Mouse (Mus musculus): ENCODE data around the gene Abhd17a.
"Not testable (repeated sequence)": the region's sequence is repeated elsewhere in the genome, so short reads cannot be mapped to it uniquely, and the experiment has no call there.

The Abhd17a gene

GRCm38 (mm10) chr10:80609269-80609924 lies 19.3 kb upstream of the Abhd17a start:
- no peak for DNase-seq (ENCODE audit: low spot score in 2 of 2)

- no peak for DNase-seq (ENCODE audit: low spot score in 2 of 2)
Measured at GRCm38 (mm10) chr10:80608435-80608834, 18.3 kb upstream of the Abhd17a start.

GRCm38 (mm10) chr10:80606737-80607350 lies 16.7 kb upstream of the Abhd17a start:
- no peak for DNase-seq (ENCODE audit: low spot score in 2 of 2)

GRCm38 (mm10) chr10:80606306-80606705 lies 16.2 kb upstream of the Abhd17a start:
- no peak for DNase-seq (ENCODE audit: low spot score in 2 of 2)

- not testable (repeated sequence) for DNase-seq (ENCODE audit: low spot score in 2 of 2)
Measured at GRCm38 (mm10) chr10:80605721-80606120, 15.6 kb upstream of the Abhd17a start, which contains the start of gene Gm49322. Gene Gm49322 (plus strand): TSS chr10:80606021.

GRCm38 (mm10) chr10:80604988-80605387 lies 14.8 kb upstream of the Abhd17a start:
- DNase-seq (ENCODE audit: low spot score in 2 of 2), result no peak

- no peak for DNase-seq (ENCODE audit: low spot score in 2 of 2)
Measured at GRCm38 (mm10) chr10:80604001-80604509, 13.9 kb upstream of the Abhd17a start.

- DNase-seq (ENCODE audit: low spot score in 2 of 2), result no peak
Measured at GRCm38 (mm10) chr10:80603364-80603763, 13.2 kb upstream of the Abhd17a start.

GRCm38 (mm10) chr10:80602698-80603325 lies 12.7 kb upstream of the Abhd17a start, which contains the start of the genes Scamp4 and Adat3:
Gene Scamp4 (plus strand): TSS chr10:80602872.
Gene Adat3 (plus strand): TSS chr10:80602880.
- DNase-seq (ENCODE audit: low spot score in 2 of 2), result peak; percentile 94 to 95

GRCm38 (mm10) chr10:80596318-80596717 lies 6.2 kb upstream of the Abhd17a start:
- no peak for DNase-seq (ENCODE audit: low spot score in 2 of 2)

- DNase-seq (ENCODE audit: low spot score in 2 of 2), result no peak
Measured at GRCm38 (mm10) chr10:80589127-80589878, 838 bp downstream of the Abhd17a start.

GRCm38 (mm10) chr10:80587305-80587657 lies 2.9 kb downstream of the Abhd17a start:
- no peak for DNase-seq (ENCODE audit: low spot score in 2 of 2)

- DNase-seq (ENCODE audit: low spot score in 2 of 2), result no peak
Measured at GRCm38 (mm10) chr10:80586407-80587304, 3.5 kb downstream of the Abhd17a start.

GRCm38 (mm10) chr10:80585581-80585980 lies 4.6 kb downstream of the Abhd17a start:
- DNase-seq (ENCODE audit: low spot score in 2 of 2), result no peak

- no peak for DNase-seq (ENCODE audit: low spot score in 2 of 2)
Measured at GRCm38 (mm10) chr10:80584642-80585552, 5.2 kb downstream of the Abhd17a start.

GRCm38 (mm10) chr10:80584045-80584488 lies 6.1 kb downstream of the Abhd17a start:
- no peak for DNase-seq (ENCODE audit: low spot score in 2 of 2)

GRCm38 (mm10) chr10:80583047-80583446 lies 7.1 kb downstream of the Abhd17a start:
- no peak for DNase-seq (ENCODE audit: low spot score in 2 of 2)

GRCm38 (mm10) chr10:80578911-80579310 lies 11.2 kb downstream of the Abhd17a start:
- no peak for DNase-seq (ENCODE audit: low spot score in 2 of 2)

GRCm38 (mm10) chr10:80578131-80578750 lies 11.9 kb downstream of the Abhd17a start:
- DNase-seq (ENCODE audit: low spot score in 2 of 2), result peak in 1 of 2 experiments; percentile 52

Data from frontal cortex, postnatal 25 days (tissue).